Mouse (Mus musculus) liver, postnatal 0 days (tissue): ENCODE measurements at regions not wholly inside any gene's neighbourhood (a gene's known extent, or its start where the extent isn't known, plus 50 kb on each side); places are given as distances from the start of the nearest gene placed in this dataset.

Source experiments
- CTCF ChIP-seq: sonication (generic); IDR thresholded peaks from 2 replicates; pipeline ENCODE4 v1.5.1; 2016; ENCODE audit warnings: antibody characterized with exemption, low read depth
- EP300 ChIP-seq: IDR thresholded peaks from 2 replicates; pipeline ENCODE4 v1.6.1; 2016; ENCODE audit warnings: antibody characterized with exemption, low read depth, mild to moderate bottlenecking

GRCm38 (mm10) chr4:32165918-32166528, 72.6 kb upstream of the Bach2 start:
- TF ChIP-seq CTCF (no peak), EP300 (no peak)
